Mouse (Mus musculus) embryo, embryonic 11.5 days (tissue): ENCODE measurements around the gene Pank3.
"Not testable (repeated sequence)": the region's sequence is repeated elsewhere in the genome, so short reads cannot be mapped to it uniquely, and the experiment has no call there.

ENCODE experiments used
- DNase-seq: peaks from one replicate; pipeline ENCODE4 v3.0.0-alpha.2; 2012; ENCODE audit warnings: low read depth, low spot score

Pank3 gene

GRCm38 (mm10) chr11:35776452-35776851, 7.2 kb downstream of the Pank3 start:
- DNase-seq = no peak

- no peak for DNase-seq
These were observed 11.1 kb downstream of the Pank3 start for GRCm38 (mm10) chr11:35780336-35780735.

- DNase-seq = no peak
These were observed 13.2 kb downstream of the Pank3 start for GRCm38 (mm10) chr11:35782444-35782843.

GRCm38 (mm10) chr11:35783038-35783437, 13.8 kb downstream of the Pank3 start:
- DNase-seq = no peak

GRCm38 (mm10) chr11:35784002-35784401, 14.7 kb downstream of the Pank3 start:
- no peak for DNase-seq

GRCm38 (mm10) chr11:35784537-35784936, 15.3 kb downstream of the Pank3 start:
- no peak for DNase-seq

- no peak for DNase-seq
These were observed 19.2 kb downstream of the Pank3 start for GRCm38 (mm10) chr11:35788443-35788842.

GRCm38 (mm10) chr11:35792800-35793199, 23.5 kb downstream of the Pank3 start:
- not testable (repeated sequence) for DNase-seq

- DNase-seq = no peak
These were observed 28.6 kb downstream of the Pank3 start for GRCm38 (mm10) chr11:35797751-35798494.

GRCm38 (mm10) chr11:35798495-35798820, 29.2 kb downstream of the Pank3 start:
- DNase-seq = no peak

- DNase-seq = peak; percentile 67
These were observed 29.6 kb downstream of the Pank3 start, which contains the start of gene Fbll1 for GRCm38 (mm10) chr11:35798874-35799273. Gene Fbll1 (minus strand): TSS chr11:35798884.

- no peak for DNase-seq
These were observed 32.0 kb downstream of the Pank3 start for GRCm38 (mm10) chr11:35801332-35801731.

- DNase-seq = no peak
These were observed 42.2 kb downstream of the Pank3 start for GRCm38 (mm10) chr11:35811458-35811857.

GRCm38 (mm10) chr11:35816316-35816715, 47.0 kb downstream of the Pank3 start:
- DNase-seq = no peak

GRCm38 (mm10) chr11:35827714-35828113, 58.4 kb downstream of the Pank3 start:
- DNase-seq = no peak

- DNase-seq = no peak
These were observed 62.9 kb downstream of the Pank3 start for GRCm38 (mm10) chr11:35832139-35832538.

GRCm38 (mm10) chr11:35833270-35833669, 64.0 kb downstream of the Pank3 start:
- no peak for DNase-seq

- DNase-seq = peak; percentile 88
These were observed 64.9 kb downstream of the Pank3 start, which contains the start of gene Rars for GRCm38 (mm10) chr11:35834022-35834760. Gene Rars (minus strand): TSS chr11:35834506.

GRCm38 (mm10) chr11:35837156-35838126, 68.2 kb downstream of the Pank3 start:
- DNase-seq = no peak

- peak; percentile 81 for DNase-seq
These were observed 69.4 kb downstream of the Pank3 start for GRCm38 (mm10) chr11:35838345-35839338.

- no peak for DNase-seq
These were observed 71.0 kb downstream of the Pank3 start for GRCm38 (mm10) chr11:35840282-35840681.
